Mouse (Mus musculus) left cerebral cortex, postnatal 4 days (tissue): ENCODE data around the gene Tmc4. TPM values are rescaled to one million over a fixed set of nuclear protein-coding genes. Genes with fewer than 3 reads are reported as not detected.
"Not testable (repeated sequence)": the region's sequence is repeated elsewhere in the genome, so short reads cannot be mapped to it uniquely, and the experiment has no call there.

Experiments used
- DNase-seq: peaks from one replicate; pipeline ENCODE4 v3.0.0-alpha.2; 2022
- intact Hi-C: fragments of 180-260 bp; cut with DNase I; formaldehyde crosslinking; loops from one replicate; pipeline ENCODE4 v1.15.1; 2025
- total RNA-seq, 2 experiments: library from RNA; stranded (reverse); gene quantifications; 2 replicates each; pipeline ENCODE4 v1.2.3; 2021

Tmc4 gene
- 1 to 10 TPM; 7.5 to 8.3 TPM for total RNA-seq

GRCm38 (mm10) chr7:3677342-3677741, at the start of gene Tmc4:
Gene Tmc4, minus strand, starts transcription at chr7:3677553.
- no peak for DNase-seq
- intact Hi-C loops = no loop called here

- DNase-seq, intact Hi-C loops: not testable (repeated sequence)
Observed at GRCm38 (mm10) chr7:3725459-3725858, 48.1 kb upstream of the Tmc4 start.

- intact Hi-C loops, DNase-seq: not testable (repeated sequence)
Observed at GRCm38 (mm10) chr7:3720268-3720667, 42.9 kb upstream of the Tmc4 start, which contains the start of gene Pirb. Gene Pirb, minus strand, starts transcription at chr7:3720391.

DNA sequence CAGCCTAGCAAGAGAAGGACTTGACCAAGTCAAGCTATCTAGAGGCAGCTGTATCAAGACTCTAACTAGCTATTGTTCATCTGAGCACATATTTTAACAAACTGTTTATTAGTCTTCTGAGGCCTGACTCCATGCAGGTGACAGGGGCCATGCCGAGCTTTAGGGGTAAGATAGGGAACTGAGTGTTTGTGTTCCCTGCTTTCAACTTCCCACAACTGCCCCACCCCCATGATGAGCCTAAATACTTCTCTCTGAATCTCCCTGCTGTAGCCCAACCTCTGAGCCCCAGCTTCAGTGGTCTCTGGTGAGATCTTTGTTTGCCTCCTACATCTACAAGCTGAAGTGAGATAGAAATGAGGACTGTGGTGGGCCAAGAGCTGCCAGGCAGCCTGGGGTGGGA, 37.9 kb upstream of the Tmc4 start:
- no peak for DNase-seq
- intact Hi-C loops = no loop called here

GRCm38 (mm10) chr7:3712264-3712942, 35.0 kb upstream of the Tmc4 start:
- no peak for DNase-seq
- intact Hi-C loops = no loop called here

- no peak for DNase-seq
- intact Hi-C loops = no loop called here
Observed at GRCm38 (mm10) chr7:3709000-3709399, 31.6 kb upstream of the Tmc4 start.

DNA sequence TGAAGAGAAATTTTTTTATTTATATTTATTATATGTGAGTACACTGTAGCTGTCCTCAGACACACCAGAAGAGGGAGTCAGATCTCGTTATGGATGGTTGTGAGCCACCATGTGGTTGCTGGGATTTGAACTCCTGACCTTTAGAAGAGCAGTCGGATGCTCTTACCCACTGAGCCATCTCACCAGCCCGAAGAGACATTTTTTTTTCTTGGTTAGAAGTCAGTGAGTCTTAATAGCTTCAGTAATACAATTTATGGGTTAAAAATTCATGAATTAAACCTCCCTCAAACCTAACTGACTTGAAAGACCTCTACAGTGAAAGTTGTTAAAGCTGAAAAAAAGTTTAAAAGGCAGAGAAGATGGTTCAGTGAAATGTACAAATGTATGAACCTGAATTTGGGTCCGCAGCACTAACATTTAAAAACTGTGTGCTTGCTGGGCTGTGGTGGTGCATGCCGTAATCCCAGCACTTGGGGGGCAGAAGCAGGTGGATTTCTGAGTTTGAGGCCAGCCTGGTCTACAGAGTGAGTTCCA, 31.2 kb upstream of the Tmc4 start:
- DNase-seq, intact Hi-C loops: not testable (repeated sequence)

- intact Hi-C loops = no loop called here
- no peak for DNase-seq
Observed at GRCm38 (mm10) chr7:3707568-3708413, 30.4 kb upstream of the Tmc4 start.

- intact Hi-C loops = no loop called here
- no peak for DNase-seq
Observed at GRCm38 (mm10) chr7:3707027-3707426, 29.7 kb upstream of the Tmc4 start.

DNA sequence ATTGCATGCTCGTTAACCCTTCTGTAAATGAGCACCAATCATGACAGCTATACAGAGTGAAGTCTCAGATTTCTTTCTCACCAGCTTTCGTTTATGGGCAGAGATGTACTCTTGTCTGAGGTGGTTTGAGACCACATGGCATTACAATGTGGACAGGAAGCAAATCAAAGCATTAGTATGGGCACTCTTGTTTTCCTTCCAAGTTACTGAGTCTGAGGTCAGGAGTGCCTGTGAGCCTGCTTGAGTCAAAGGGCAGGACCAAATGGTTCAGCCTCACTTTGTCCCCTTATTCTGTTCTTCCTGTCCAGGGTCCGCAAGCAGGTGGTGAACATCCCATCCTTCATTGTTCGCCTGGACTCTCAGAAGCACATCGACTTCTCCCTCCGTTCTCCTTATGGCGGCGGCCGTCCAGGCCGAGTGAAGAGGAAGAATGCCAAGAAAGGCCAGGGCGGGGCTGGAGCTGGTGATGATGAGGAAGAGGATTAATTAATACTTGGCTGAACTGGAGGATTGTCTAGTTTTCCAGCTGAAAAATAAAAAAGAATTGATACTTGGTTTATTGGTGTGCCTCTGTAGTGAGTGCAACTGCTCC, 29.1 kb upstream of the Tmc4 start:
- intact Hi-C loops = no loop called here

DNA sequence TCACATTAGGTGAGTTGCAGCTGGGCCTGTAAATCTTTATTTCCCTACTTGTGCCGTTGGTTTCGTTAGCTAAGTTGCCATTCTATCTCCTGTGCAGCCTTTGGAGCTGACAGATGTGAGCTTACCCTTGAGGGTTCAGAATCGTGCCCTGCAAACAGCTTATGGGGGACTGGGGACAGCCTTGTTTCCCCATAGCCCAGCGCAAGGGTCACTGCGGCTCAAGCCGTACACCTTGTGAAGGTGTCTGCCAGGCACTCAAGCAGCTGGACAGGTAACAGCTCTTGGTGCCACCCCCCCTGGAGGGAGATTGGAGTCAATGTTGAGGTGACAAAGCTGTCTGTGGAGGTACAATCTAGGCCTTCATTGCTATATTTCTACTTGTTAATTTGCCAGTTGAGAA, 28.6 kb upstream of the Tmc4 start:
- DNase-seq = no peak
- intact Hi-C loops = no loop called here

More for the DNA sequence above, 29.1 kb upstream of the Tmc4 start:
- DNase-seq = no peak

DNA sequence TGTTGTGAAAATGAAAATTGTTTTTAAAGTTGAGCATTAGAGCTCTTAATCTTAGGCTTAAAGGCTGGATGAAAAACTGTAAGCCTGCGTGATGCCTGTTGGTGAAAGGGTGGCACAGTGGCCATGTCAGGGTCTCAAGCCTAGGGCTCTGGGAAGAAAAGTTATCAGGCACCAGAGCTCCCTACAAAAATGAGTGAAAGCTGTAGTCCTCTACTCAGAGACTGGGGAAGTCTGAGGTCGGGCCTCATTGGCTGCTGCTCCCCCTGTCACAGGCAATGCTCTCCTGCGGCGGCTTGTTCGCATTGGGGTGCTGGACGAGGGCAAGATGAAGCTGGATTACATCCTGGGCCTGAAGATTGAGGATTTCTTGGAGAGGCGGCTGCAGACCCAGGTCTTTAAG, 28.1 kb upstream of the Tmc4 start:
- DNase-seq, intact Hi-C loops: not testable (repeated sequence)

DNA sequence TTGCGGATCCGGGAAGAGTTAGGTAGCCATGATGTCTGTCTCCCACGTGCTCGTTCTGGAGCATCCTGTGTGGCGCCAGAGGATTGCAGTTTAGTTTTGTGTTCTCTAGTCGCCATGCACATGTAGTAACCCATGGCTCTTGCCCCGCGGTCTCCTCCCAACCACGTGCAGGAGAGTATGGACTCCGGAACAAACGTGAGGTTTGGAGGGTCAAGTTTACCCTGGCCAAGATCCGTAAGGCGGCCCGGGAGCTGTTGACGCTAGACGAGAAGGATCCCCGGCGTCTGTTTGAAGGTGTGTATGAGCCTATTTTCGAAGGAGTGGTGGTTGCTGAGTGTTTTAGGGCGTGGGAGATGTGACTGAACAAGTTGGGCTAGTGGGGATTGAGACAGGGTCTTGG, 27.1 kb upstream of the Tmc4 start:
- no peak for DNase-seq
- intact Hi-C loops = no loop called here

DNA sequence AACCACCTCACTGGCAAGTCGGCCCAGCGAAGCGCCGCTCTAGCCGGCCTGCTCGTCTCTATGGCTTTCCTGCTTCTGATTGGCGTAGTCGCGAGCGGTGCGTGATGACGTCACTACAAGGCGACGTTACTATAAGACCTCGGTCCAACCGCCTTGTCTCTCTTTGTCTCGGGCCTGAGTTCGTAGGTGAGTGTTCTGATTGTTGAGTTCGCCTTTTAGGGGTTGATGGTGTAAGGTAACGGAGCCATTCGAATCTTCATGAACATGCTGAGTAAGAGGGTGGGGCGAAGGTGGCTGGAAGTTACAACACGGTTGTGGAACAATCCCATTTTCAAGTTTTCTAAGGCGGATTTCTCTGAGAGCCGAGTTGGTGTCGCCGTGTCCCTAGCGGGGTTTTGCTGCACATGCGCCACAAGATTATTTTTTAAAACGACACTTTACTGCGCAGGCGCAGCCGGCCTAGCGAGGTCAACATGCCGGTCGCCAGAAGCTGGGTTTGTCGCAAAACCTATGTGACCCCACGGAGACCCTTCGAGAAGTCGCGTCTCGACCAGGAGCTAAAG, 26.6 kb upstream of the Tmc4 start, which contains the start of gene Rps9:
Gene Rps9 (plus strand): TSS at position 115 of the 563 bp plus-strand sequence.
- intact Hi-C loops = no loop called here
- DNase-seq = peak; percentile 97

- intact Hi-C loops = no loop called here
Observed at GRCm38 (mm10) chr7:3703148-3703878, 26.0 kb upstream of the Tmc4 start.

GRCm38 (mm10) chr7:3698471-3698870, 21.1 kb upstream of the Tmc4 start:
- no peak for DNase-seq
- intact Hi-C loops = loop anchor here (10.0 kb wide), 1 partner anchor 446 kb away; no protein-coding TSS in a partner anchor

More at GRCm38 (mm10) chr7:3703148-3703878, 26.0 kb upstream of the Tmc4 start:
- peak; percentile 7 for DNase-seq

- not testable (repeated sequence) for DNase-seq
- intact Hi-C loops = loop anchor here (10.0 kb wide), 1 partner anchor 450 kb away; no protein-coding TSS in a partner anchor
Observed at GRCm38 (mm10) chr7:3694949-3695305, 17.6 kb upstream of the Tmc4 start.

DNA sequence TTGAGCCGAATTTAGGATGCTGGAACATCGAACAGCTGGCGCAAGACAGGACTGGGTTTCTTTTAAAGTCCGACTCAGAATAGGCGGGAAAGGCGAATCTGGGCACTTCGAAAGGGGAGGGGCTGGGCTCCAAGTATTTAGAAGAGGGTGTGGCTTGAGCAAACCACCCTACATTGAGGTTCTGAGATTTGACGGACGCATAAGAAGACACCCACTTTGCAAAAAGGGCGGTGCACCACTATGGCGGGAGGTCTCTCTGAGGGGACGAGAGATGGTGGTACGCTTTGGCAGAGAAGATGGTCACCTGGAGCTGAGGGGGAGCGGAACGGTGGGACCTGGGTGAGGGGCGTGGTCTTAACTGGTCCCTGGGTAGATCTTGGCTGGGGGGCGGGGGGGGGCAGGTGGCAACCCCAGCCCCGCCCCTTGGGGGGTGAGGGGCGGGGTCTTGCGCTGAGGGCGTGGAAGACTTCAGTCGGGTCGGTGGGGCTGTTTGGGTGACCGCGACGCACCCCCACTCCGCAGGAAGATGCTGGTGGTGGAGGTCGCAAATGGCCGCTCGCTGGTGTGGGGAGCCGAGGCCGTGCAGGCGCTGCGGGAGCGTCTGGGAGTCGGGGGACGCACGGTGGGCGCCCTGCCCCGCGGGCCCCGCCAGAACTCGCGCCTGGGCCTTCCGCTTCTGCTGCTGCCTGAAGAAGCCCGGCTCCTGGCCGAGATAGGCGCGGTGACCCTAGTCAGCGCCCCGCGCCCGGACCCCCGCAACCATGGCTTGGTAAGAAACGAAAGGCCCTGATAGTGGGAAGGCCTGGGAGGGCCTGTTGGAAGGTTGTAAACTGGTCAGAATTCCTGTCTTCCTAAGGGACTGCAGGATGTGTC, 17.0 kb upstream of the Tmc4 start:
- intact Hi-C loops = loop anchor here (10.0 kb wide), 1 partner anchor 450 kb away; no protein-coding TSS in a partner anchor
- peak; percentile 70 for DNase-seq

DNA sequence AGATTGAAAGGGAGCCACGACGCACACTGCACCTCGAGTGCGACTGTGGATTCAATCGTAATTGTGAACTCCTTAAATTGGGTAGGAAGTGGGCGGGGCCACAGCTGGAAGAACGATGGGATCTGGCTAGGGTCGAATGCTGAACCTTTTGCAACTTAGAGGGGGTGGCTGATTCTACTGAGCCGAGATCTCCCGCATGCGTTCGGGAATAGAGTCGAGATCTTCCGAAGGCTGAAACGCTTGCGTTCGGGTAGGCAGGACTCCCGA, 16.4 kb upstream of the Tmc4 start:
- intact Hi-C loops = loop anchor here (10.0 kb wide), 1 partner anchor 451 kb away; no protein-coding TSS in a partner anchor
- DNase-seq = no peak
